Mouse (Mus musculus): Measurements from ENCODE around the gene Tcp10a.
"Not testable (repeated sequence)": the region's sequence is repeated elsewhere in the genome, so short reads cannot be mapped to it uniquely, and the experiment has no call there.

Gene Tcp10a

GRCm38 (mm10) chr17:7369401-7369800 is 45.0 kb downstream of the Tcp10a start:
- not testable (repeated sequence) for DNase-seq (ENCODE audit: low read depth, low spot score)

GRCm38 (mm10) chr17:7371879-7372278 is 47.4 kb downstream of the Tcp10a start, which contains the start of gene Gm49630:
Gene Gm49630, minus strand, starts transcription at chr17:7371979.
- not testable (repeated sequence) for DNase-seq (ENCODE audit: low read depth, low spot score)

- DNase-seq (ENCODE audit: low read depth, low spot score) = not testable (repeated sequence)
These were observed 52.7 kb downstream of the Tcp10a start for GRCm38 (mm10) chr17:7376951-7377700.

GRCm38 (mm10) chr17:7377907-7378306 is 53.5 kb downstream of the Tcp10a start:
- not testable (repeated sequence) for DNase-seq (ENCODE audit: low read depth, low spot score)

- DNase-seq (ENCODE audit: low read depth, low spot score) = not testable (repeated sequence)
These were observed 58.3 kb downstream of the Tcp10a start for GRCm38 (mm10) chr17:7382711-7383110.

GRCm38 (mm10) chr17:7383167-7384143 is 59.0 kb downstream of the Tcp10a start:
- DNase-seq (ENCODE audit: low read depth, low spot score) = not testable (repeated sequence)

GRCm38 (mm10) chr17:7385364-7385763 is 60.9 kb downstream of the Tcp10a start, which contains the start of gene Unc93a2:
Gene Unc93a2, minus strand, starts transcription at chr17:7385464.
- not testable (repeated sequence) for DNase-seq (ENCODE audit: low read depth, low spot score)

GRCm38 (mm10) chr17:7386016-7386415 is 61.6 kb downstream of the Tcp10a start:
- DNase-seq (ENCODE audit: low read depth, low spot score) = not testable (repeated sequence)

GRCm38 (mm10) chr17:7388341-7388957 is 64.0 kb downstream of the Tcp10a start:
- DNase-seq (ENCODE audit: low read depth, low spot score) = not testable (repeated sequence)

- DNase-seq (ENCODE audit: low read depth, low spot score) = not testable (repeated sequence)
These were observed 64.5 kb downstream of the Tcp10a start for GRCm38 (mm10) chr17:7388958-7389356.

- DNase-seq (ENCODE audit: low read depth, low spot score) = not testable (repeated sequence)
These were observed 65.5 kb downstream of the Tcp10a start for GRCm38 (mm10) chr17:7389898-7390297.

- not testable (repeated sequence) for DNase-seq (ENCODE audit: low read depth, low spot score)
These were observed 70.7 kb downstream of the Tcp10a start for GRCm38 (mm10) chr17:7395116-7395515.
